Mouse (Mus musculus): ENCODE results near the gene Scml4.
A peak's percentile ranks its signal among the peaks of the same experiment; 100 is the strongest.

The Scml4 gene

DNA sequence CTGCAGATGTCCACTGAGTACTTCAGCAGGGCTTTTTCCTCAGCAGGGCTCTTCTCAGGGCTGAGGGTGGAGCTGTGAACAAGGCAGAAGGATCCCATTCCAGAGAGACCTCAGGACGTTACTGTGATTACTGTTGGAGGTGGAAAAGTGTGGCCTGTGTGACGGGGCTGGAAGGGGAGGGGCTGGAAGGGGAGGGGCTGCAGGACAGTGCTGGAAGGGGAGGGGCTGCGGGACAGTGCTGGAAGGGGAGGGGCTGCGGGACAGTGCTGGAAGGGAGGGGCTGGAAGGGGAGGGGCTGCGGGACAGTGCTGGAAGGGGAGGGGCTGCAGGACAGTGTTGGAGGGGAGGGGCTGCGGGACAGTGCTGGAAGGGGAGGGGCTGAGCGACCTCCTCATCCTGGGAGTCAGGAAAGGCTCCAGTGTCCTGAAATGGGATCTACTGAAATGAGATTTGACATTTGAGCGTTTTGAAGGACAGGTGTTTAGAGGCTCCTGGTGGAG is 90.1 kb downstream of the Scml4 start:
- no peak for DNase-seq (ENCODE audit: low spot score in 2 of 2)

DNA sequence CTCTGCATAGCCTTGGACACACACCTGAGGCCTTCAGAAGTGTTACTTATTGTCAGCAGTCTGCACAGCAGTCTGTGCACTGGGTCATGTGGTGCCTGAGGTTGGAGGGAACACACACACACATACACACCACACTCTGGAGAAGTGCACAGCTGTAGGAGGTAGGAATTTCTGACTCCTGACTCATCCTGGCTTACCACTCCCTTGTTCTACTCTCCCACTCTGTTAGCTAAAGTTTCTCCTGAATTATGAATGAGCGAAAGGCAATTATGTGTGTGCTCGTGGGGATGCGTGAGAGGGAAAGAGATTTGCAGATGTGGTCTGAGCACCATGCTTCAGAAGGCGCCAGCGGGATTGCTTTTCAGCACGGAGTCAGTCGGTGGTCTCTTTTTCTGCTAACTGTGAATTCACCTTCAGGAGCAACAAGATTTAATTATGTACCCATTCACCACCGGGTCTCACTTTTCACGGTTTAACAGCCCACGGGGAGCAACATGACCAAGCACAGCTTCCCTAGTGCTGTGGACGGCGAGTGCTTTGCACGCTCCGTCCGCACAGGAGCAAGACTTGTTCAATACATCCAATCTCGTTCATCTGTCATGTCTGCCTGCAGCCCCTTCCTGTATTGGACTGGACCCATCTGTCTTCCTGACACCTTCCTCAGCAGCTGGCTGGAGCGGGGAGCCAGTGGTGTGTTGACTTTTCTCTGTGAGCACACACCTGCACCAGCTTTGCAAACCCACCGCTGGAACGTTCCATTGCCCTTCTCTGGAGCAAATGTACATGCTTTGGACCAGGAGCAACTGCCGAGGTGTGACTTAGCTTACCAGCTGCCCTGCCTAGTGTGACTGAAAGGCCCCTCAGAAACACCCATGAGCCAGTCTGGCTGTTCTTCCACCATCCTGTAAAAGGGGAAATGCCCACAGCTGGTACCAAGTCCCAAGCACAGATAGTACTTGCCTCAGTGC is 91.2 kb downstream of the Scml4 start:
- no peak for DNase-seq (ENCODE audit: low spot score in 2 of 2)

DNA sequence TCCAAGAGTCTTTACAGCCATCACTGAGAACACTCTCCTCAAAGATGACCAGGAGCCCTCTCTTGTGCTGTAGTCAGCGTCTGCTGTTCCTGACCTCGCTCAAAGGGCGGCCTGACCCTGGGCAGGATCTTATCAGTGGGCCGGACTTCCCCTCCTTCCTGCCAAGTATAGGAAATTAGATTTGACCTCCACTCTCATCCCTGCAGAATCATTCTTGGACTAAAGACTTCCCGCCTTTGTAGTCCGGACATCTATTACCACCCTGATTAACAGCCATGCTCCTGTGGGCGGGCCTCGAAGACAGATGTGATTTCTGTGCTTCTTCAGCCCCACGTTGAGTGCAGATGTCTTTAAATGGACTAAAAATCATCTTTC is 91.9 kb downstream of the Scml4 start:
- no peak for DNase-seq (ENCODE audit: low spot score in 2 of 2)

GRCm38 (mm10) chr10:42953601-42954000 is 93.4 kb downstream of the Scml4 start:
- DNase-seq (ENCODE audit: low spot score in 2 of 2), result no peak

- DNase-seq (ENCODE audit: low spot score in 2 of 2), result no peak
Measured at GRCm38 (mm10) chr10:42955205-42955604, 95.0 kb downstream of the Scml4 start.

- DNase-seq (ENCODE audit: low spot score in 2 of 2), result peak; percentile 27 to 40
Measured at GRCm38 (mm10) chr10:42957881-42958651, 97.9 kb downstream of the Scml4 start.

GRCm38 (mm10) chr10:42958686-42959085 is 98.5 kb downstream of the Scml4 start:
- DNase-seq (ENCODE audit: low spot score in 2 of 2), result no peak

DNA sequence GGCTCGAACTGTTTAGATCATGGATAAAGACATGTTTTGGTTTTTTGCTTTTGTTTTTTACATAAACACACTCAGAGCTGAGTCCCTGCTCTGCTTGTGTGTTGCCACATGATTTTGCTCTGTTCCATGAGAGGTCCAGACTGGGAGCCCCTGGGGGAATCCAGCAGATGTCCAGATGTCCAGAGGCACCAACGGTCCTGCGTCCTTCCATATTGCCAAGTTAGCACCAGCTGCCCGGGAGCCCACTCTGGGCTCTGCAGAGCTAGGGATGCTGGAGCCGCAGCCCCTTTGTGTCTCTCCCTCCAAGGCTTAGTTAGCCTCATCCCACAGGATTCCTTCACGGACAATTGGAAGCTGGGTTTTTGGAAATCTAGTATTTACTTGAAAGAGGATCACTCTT is 101.6 kb downstream of the Scml4 start:
- DNase-seq (ENCODE audit: low spot score in 2 of 2), result no peak

DNA sequence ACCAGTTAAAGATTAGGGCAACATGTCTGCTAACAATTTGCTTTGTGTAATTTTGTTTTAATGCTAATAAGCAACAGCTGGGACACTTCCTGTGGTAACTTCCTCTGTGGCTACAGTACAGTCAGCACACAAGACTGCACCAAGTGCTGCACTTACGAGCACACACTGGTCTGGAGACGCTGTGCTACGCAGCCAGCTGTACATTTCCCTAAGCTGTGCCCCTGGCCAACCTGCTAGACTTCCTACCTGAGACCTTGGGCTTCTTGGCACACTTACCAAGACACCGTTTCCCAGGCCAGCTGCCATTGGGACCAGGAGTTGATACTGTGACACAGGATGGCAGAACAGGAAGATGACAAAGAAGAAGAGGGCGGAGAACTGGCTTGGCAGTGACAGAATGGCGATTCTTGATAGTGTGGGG is 102.0 kb downstream of the Scml4 start:
- peak; percentile 42 to 51 for DNase-seq (ENCODE audit: low spot score in 2 of 2)

DNA sequence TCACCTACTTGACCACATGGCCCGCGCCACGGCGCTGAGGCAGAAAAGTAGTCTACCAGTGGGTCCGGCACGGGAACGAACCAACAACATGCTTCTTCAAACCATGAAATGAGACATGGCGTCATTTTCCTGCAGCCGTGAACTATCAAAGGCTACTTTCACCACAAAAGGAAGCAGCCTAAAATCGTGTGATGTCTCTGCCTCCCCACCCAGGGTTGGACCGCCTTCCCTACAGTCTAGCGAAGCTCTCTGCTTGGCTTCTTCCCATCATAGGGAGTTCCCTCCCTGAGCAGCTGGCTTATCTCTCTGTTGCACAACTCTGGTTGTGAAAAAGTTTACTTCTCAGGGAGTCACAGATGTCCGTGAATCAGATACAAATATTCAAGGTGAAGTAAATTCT is 102.5 kb downstream of the Scml4 start:
- DNase-seq (ENCODE audit: low spot score in 2 of 2), result peak; percentile 40 to 54

DNA sequence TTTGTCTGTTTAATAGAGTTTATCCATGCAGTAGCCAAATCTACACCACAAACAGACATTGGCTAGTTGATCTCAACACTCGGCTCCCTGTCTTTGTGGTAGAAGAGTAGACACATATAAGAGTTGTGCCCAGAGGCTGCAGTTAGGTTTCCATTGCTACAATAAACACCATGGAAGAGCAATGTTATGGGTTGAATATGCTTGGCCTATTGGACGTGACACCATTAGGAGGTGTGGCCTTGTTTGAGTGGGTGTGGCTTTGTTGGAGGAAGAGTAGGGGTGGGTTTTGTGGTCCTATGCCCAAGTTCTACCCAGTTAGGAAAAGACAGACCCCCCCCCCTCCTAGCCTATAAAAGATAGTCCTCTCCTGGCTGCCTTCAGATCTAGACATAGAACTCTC is 102.9 kb downstream of the Scml4 start:
- DNase-seq (ENCODE audit: low spot score in 2 of 2), result no peak

- DNase-seq (ENCODE audit: low spot score in 2 of 2), result no peak
Measured at GRCm38 (mm10) chr10:42968332-42968731, 108.2 kb downstream of the Scml4 start.

GRCm38 (mm10) chr10:42972504-42973172 is 112.5 kb downstream of the Scml4 start:
- DNase-seq (ENCODE audit: low spot score in 2 of 2), result peak; percentile 15 to 31

DNA sequence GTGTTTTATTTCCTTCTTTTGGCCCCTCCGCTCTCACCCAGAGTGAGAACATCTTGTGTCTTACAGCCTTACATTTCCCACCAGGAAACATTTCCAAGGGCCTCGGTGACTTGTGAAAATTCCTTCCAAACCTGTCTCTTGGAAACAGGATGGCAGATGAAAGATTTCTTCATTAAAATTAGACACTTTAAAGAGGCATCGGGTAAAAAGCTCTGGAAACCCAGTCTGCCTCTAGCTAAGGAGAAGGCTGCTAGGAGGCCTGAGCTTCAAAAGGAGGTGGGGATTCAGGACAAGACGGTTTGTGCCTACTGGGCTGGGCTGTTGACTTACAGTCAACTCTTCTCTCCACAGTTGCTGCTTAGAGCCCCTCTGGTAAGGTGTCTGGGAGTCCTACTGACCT is 113.4 kb downstream of the Scml4 start:
- no peak for DNase-seq (ENCODE audit: low spot score in 2 of 2)

DNA sequence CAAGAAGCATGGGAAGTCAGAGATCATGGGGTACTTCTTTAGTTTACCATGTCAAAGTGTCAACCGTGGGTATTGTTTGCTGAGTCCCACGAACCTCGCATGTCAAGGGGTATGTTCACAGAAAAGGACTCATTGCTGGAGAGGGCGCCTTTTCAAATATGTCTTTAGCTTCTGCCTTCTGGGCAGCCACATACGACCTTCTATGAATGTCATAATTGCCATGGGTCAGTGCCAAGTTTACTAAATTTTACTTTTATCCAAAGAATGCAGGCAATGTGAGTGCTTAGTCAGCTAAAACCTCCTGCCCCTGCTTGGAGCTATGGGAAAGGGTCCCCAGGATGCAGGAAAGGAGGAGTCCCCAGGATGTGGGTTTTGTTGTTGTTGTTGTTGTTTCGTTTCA is 116.4 kb downstream of the Scml4 start:
- no peak for DNase-seq (ENCODE audit: low spot score in 2 of 2)

GRCm38 (mm10) chr10:42978346-42978745 is 118.2 kb downstream of the Scml4 start:
- no peak for DNase-seq (ENCODE audit: low spot score in 2 of 2)

DNA sequence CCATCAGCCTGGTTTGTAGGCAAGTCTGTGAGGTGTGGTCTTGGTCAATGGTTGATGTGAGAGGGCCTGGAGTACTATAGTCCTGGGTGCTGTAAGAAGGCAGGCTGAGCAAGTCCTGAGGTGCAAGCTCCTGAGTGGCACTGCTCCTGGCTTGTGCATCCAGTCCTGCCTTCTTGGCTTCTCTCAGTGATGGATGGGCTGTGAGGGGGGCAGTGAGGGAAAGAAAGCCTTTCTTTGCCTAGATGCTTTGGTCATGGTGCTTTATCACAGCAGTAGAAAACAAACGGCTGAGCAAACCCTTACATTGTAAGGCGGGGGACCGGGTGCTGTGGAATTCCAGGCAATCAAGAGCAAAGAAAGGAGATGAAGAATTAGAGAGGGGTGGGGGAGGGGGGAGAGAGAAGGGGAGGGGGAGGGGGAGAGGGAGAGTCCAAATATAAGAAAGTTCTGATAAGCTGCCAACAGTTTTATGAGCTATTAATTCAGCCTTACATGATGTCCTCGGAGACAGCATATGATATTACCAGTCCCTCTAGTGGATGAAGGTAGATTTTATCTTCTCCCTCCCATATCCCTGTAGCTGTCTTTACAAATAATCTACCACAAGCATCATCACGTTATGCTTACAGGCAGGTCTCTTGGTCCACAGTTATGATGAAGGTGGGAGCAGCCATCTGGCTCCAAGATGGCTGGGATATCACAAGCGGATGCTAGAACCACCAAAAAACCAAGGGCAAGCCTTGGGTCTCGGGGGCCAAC is 121.0 kb downstream of the Scml4 start:
- DNase-seq (ENCODE audit: low spot score in 2 of 2), result no peak

DNA sequence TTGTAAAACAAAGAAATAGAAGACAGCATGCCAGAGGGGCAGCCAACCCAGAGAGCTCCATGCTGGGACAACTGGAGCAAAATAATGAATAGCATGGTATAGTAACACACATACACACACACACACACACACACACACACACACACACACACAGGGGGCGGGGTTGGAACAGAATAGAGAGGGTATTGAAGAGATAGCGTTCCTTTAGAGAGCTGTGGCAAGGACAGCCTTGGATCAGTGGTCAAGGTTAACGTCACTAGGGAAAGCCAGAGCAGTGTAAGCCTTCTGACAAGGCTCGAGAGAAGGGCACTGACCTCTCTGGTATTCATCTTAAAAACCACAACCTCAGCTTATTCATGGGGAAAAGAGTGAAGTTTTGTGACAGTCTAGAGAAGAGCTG is 124.7 kb downstream of the Scml4 start:
- no peak for DNase-seq (ENCODE audit: low spot score in 2 of 2)

DNA sequence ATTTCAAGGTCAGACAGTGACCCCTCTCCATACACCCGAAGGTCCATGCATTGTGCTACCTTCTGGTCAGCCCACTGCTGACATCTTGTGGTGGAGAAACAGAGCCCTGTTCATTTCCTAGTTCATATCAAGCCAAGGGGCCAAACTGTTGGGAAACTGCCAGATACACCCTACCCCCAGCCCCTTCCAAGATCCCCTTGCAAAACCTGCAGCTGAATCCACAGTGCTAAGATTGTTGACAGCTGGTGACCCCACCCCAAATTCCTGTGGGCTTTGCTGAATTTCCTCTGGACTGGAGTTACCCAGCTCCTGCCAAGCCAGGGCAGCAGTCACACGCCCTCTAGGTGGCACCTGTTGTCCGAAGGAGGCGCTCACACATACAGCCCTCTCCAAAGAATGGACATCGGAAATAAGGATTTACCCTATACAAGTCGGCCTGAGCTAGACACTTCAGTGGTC is 127.5 kb downstream of the Scml4 start:
- DNase-seq (ENCODE audit: low spot score in 2 of 2), result peak; percentile 36 to 52

DNA sequence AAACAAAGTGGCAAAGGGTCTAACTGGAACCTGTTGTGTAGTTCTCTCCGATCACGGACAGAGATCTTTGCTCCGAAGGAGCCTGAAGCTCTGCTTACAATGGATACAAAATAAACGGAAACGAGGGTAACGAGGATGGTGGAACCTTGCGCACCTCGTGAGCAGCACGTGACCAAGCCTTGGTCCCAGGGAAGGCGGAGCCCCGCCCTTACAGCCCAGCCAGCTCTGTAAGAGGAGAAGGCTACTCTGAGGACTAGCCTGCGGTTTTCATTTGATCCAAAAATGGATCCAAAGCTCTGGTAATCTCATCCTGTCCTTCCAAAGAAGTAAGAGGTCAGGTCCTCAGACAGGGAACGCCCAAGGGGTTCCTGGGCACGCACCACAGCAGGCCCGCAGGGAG is 128.5 kb downstream of the Scml4 start:
- no peak for DNase-seq (ENCODE audit: low spot score in 2 of 2)

DNA sequence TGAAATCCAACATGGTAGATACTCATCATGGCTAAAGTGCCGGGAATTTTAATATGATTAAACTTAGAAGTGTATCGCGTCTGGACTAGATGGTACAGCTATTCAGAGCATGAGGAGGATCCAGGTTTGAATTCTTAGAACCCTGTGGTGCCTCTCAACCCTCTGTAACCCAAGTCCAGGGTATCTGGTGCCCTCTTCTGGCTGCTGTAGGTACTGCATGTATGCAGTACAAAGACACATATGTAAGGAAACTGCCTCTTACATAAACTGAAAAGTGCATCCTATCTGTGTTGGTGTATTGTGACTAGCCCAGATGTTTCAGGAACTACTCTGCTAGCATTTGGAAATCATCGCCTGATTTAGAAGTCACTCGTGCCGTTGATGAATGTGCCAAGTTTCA is 129.7 kb downstream of the Scml4 start:
- peak; percentile 42 to 45 for DNase-seq (ENCODE audit: low spot score in 2 of 2)
